Mouse (Mus musculus): ENCODE data around the gene Oxnad1.

Gene Oxnad1

DNA sequence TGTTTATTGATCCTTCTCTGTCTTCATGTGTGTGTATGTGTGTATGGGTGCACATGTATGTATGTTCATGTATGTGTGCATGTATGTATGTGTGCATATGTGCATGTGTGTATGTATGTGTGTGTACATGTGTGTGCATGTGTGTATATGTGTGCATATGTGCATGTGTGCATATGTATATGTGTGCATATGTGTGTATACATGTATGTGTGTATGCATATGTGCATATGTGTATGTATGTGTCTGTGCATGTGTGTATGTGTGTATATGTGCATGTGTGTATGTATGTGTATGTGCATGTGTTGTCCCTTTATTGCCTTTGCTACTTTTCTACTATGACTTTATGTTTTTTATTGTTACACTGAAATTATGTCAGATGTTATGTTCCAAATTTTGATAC, 59.6 kb downstream of the Oxnad1 start:
- no peak for DNase-seq (ENCODE audit: low read depth, low spot score)

DNA sequence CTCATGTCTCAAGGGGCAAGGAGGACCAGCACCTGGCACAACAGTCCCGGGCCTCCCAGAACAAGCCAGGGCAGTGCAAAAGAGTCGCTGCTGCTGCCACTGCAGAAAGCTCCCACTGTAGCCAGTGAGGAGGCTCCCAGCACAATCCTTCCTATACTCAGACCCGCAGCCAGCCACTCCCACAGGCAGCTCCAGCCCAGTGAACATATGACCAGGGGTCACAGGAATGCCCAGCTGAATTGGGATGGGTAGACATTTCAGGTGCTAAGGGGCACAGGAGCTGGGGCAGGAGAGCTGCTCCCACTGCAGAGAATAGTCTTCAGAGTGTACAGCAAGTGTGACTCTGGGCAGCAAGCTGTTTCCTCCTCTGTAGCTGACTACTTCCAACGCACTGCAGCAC, 60.2 kb downstream of the Oxnad1 start:
- no peak for DNase-seq (ENCODE audit: low read depth, low spot score)

- DNase-seq (ENCODE audit: low read depth, low spot score), result no peak
Measured at GRCm38 (mm10) chr14:32145809-32146511, 60.8 kb downstream of the Oxnad1 start.

DNA sequence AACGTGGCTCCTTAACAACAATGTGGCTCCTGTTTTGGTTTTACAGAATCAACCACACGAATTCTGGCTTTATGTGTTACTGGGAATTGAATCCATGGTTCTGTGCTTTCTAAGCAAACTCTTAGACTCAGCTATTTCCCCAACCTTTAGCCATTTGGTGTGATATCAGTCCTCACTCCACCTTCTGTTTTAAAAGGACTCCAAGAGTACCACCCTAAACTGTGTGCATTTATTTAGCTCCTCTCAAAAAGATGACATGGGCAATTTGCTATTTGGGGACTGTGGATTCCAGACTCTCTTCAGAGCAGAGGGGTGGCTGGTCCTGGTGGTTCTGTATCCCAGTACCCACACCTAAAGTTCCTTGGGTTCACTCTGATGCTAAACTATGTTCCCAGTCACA, 61.4 kb downstream of the Oxnad1 start:
- no peak for DNase-seq (ENCODE audit: low read depth, low spot score)

DNA sequence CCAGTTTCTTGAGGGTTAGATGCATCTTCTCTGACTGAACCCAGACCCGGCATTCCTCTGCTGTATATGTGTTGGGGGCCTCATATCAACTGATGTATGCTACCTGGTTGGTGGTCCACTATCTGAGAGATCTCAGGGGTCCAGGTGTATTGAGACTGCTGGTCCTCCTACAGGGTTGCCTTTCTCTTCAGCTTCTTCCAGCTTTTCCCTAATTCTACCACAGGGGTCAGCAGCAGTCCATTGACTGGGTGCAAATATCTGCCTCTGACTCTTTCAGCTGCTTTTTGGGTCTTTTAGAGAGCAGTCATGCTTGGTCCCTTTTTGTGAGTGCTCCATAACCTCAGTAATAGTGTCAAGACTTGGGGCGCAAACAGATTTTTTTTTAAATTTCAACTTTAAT, 65.7 kb downstream of the Oxnad1 start:
- no peak for DNase-seq (ENCODE audit: low read depth, low spot score)

- no peak for DNase-seq (ENCODE audit: low read depth, low spot score)
Measured at GRCm38 (mm10) chr14:32152243-32152965, 67.2 kb downstream of the Oxnad1 start.
